Mouse (Mus musculus) thymus, adult 2 months (tissue): Measurements from ENCODE around the gene Cxcl2. TPM values are rescaled to one million over a fixed set of nuclear protein-coding genes. Genes with fewer than 3 reads are reported as not detected.
A peak's percentile ranks its signal among the peaks of the same experiment; 100 is the strongest.

ENCODE experiments used
- DNase-seq: peaks from one replicate; pipeline ENCODE4 v3.0.0; 2021
- H3K27ac ChIP-seq: fragments of 200-500 bp; 2 replicates; pipeline ENCODE4 v1.5.1; 2012; ENCODE audit warnings: low read length, control low read depth; ENCODE audit not compliant: control insufficient read depth, insufficient read depth
- H3K27me3 ChIP-seq: fragments of 200-500 bp; 2 replicates; pipeline ENCODE4 v1.6.1; 2012; ENCODE audit warnings: mild to moderate bottlenecking, low read length, moderate library complexity, mixed read lengths; ENCODE audit not compliant: control insufficient read depth, insufficient read depth
- H3K36me3 ChIP-seq: fragments of 200-500 bp; 2 replicates; pipeline ENCODE4 v1.6.1; 2012; ENCODE audit warnings: mild to moderate bottlenecking, low read length, moderate library complexity; ENCODE audit not compliant: control insufficient read depth, insufficient read depth
- H3K4me1 ChIP-seq: fragments of 200-500 bp; replicated peaks from 2 replicates; pipeline ENCODE4 v1.6.1; 2012; ENCODE audit warnings: low read length; ENCODE audit not compliant: control insufficient read depth, insufficient read depth
- H3K4me3 ChIP-seq: fragments of 200-500 bp; 2 replicates; pipeline ENCODE4 v1.5.1; 2012; ENCODE audit warnings: mild to moderate bottlenecking, low read length, control low read depth, moderate library complexity; ENCODE audit not compliant: control insufficient read depth, insufficient read depth
- CTCF ChIP-seq: fragments of 200-500 bp; IDR thresholded peaks from 2 replicates; pipeline ENCODE4 v1.5.1; 2012; ENCODE audit warnings: mild to moderate bottlenecking, control low read depth, low read length, moderate library complexity, borderline replicate concordance; ENCODE audit not compliant: control insufficient read depth, poor library complexity, insufficient read depth; ENCODE audit errors: extremely low read depth
- POLR2A ChIP-seq: fragments of 200-500 bp; IDR thresholded peaks from 2 replicates; pipeline ENCODE4 v1.6.1; 2012; ENCODE audit warnings: mild to moderate bottlenecking, low read length, control low read depth, moderate library complexity; ENCODE audit not compliant: control insufficient read depth, poor library complexity, insufficient read depth; ENCODE audit errors: extremely low read depth
- WGBS: fragments of 180-500 bp; shearing (Covaris S2); methylation state at CpG from one replicate; pipeline ENCODE4 v1.1.7; 2018; 5-methylcytosine and 5-hydroxymethylcytosine counted together
- polyA plus RNA-seq: library from polyadenylated mRNA; depleted of rRNA; stranded (reverse); fragments of >200 nt; gene quantifications from 2 replicates; pipeline ENCODE4 v1.2.3, GENCODE M21; 2012; rRNA removed

Cxcl2 gene
- polyA plus RNA-seq, 1 experiment: 23.5 TPM

DNA sequence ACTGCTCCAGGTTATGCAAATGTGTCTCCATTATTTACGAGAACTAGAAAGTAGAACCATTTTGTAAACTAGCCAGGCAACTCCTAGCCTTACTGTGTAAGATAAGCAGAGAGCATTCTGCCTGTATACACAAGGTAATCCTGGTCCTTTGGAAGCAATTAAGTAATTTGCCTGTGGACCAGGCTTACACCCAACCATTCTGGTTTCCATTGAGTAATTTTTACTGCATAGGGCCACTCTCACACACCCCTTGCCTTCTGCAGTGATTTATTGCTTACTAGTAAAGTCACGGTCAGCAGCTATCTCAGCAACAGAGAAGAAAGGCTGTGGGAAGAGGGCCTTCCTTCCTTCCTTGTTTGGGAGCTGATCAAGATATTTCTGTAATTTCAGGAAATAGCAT, 33.0 kb downstream of the Cxcl2 start:
- no peak for DNase-seq
- H3K4me3 ChIP-seq: no peak overlapping the region
- no peak for TF ChIP-seq POLR2A
- no peak for TF ChIP-seq CTCF
- H3K4me1 ChIP-seq: no peaks in the 10 kb centered on the region
- H3K27me3 ChIP-seq: no peaks in the 10 kb centered on the region
- WGBS: 91% methylated on average over 2 of the region's 2 CpGs
- H3K36me3 ChIP-seq: no peaks in the 10 kb centered on the region
- no peak overlapping the region for H3K27ac ChIP-seq

DNA sequence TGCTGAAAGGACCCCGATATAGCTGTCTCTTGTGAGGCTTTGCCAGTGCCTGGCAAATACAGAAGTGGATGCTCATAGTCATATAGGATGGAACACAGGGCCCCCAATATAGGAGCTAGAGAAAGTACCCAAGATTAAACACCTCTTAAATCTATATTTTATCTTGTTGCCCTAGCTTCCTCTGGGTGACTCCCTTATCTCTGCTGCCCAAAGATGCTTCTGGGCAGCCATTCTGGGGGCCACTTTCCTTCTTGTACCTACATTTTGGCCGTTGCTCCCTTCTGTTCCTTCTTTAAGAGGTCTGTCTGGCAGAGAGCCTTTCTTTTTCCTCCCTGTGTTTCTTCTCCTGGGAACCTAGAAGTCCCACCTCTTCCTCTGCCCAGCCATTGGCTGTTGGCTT, 41.8 kb downstream of the Cxcl2 start:
- no peak for DNase-seq
- no peaks in the 10 kb centered on the region for H3K4me1 ChIP-seq
- TF ChIP-seq CTCF: no peak
- no peak for TF ChIP-seq POLR2A

DNA sequence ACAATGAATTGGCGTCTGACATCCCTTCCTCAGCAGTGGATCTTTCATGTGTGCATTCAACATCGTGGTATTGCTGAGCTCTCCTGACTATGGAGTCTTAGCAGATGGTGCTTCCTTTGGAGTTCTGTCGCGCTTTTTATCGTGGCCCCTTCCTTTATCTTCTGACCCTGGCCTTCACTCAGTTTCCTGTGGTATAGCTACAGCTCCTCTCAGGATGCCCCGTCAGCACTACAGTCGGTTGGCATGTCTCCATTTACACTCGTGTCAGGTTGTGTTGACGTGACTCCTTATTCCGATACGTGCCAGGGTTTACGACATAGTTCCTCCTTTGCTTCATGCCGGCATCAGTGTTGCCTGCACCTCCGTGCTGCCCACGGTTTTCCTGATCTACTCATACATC, 45.8 kb downstream of the Cxcl2 start:
- no peak for DNase-seq
- 75% methylated on average over 15 of the region's 15 CpGs for WGBS
- Histone ChIP-seq H3K4me3 (no peak overlapping the region), H3K27me3 (no peaks in the 10 kb centered on the region), H3K36me3 (no peaks in the 10 kb centered on the region), H3K4me1 (no peaks in the 10 kb centered on the region), H3K27ac (no peak overlapping the region)
- no peak for TF ChIP-seq POLR2A
- TF ChIP-seq CTCF: no peak

More for the DNA sequence above, 41.8 kb downstream of the Cxcl2 start:
- no peaks in the 10 kb centered on the region for H3K36me3 ChIP-seq
- H3K27ac ChIP-seq: no peak overlapping the region
- WGBS: 76% methylated on average over 2 of the region's 2 CpGs
- no peaks in the 10 kb centered on the region for H3K27me3 ChIP-seq
- no peak overlapping the region for H3K4me3 ChIP-seq

GRCm38 (mm10) chr5:90951475-90951874, 47.8 kb downstream of the Cxcl2 start:
- Histone ChIP-seq H3K27ac (no peak overlapping the region), H3K36me3 (no peaks in the 10 kb centered on the region), H3K27me3 (no peaks in the 10 kb centered on the region), H3K4me1 (no peaks in the 10 kb centered on the region), H3K4me3 (no peak overlapping the region)
- DNase-seq: peak; percentile 26
- WGBS: 27% methylated on average over 2 of the region's 2 CpGs
- TF ChIP-seq CTCF: no peak
- TF ChIP-seq POLR2A: no peak

DNA sequence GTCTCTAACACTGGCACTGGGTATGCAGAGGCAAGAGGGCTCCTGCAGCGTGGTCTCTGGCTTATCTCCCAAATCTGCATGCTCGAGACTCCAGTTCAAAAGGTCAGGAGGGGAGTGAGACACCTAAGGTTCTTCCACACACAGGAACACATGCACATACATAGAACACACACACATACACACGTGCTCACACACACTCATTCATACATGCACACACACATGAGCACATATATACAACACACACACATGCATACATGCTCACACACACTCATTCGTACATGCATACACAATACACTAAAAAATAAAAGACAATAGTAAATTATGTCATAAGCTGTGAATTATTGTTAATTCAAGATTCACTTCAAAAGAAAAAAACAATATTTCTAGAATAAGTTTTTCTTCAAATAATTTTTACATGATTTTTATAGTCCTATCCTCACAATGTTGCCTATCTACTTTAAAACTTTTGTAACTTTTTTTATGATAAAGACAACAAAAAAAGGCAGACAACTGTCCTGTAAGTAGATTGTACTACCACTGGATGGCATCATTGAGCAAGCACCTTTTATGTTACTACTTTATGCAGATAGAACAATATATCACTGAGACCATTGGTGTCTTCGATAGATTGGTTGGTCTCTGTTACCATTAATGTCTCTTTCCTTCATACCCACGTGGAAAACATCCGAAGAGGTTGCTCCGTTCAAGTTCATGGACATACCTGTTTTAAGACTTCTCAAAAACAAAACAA, 49.2 kb downstream of the Cxcl2 start:
- Histone ChIP-seq H3K36me3 (no peaks in the 10 kb centered on the region), H3K4me1 (no peaks in the 10 kb centered on the region), H3K27me3 (no peaks in the 10 kb centered on the region), H3K27ac (no peak overlapping the region), H3K4me3 (no peak overlapping the region)
- no peak for DNase-seq
- no peak for TF ChIP-seq POLR2A
- TF ChIP-seq CTCF: no peak
- WGBS: 86% methylated on average over 8 of the region's 8 CpGs

Other genes with a start within 250 kb of the Cxcl2 start
- gene Cxcl5, start 144.5 kb upstream of the Cxcl2 start, polyA plus RNA-seq: 0.75 and 0.92 TPM in 2 replicates
- gene Ppbp, start 135.4 kb upstream of the Cxcl2 start, polyA plus RNA-seq: 1.7 and 2.6 TPM in 2 replicates
- 9.1 and 23.1 TPM in 2 replicates for gene Pf4, start 131.4 kb upstream of the Cxcl2 start, polyA plus RNA-seq
- gene Cxcl3, start 117.8 kb upstream of the Cxcl2 start, polyA plus RNA-seq: 5.0 and 6.0 TPM in 2 replicates
- gene Cxcl15, start 109.3 kb upstream of the Cxcl2 start, polyA plus RNA-seq: 0.05 and 0.24 TPM in 2 replicates
- 4.2 and 5.4 TPM in 2 replicates for gene Cxcl1, start 12.6 kb upstream of the Cxcl2 start, polyA plus RNA-seq
- gene Mthfd2l, start 27.2 kb downstream of the Cxcl2 start, polyA plus RNA-seq: 23.5 and 32.5 TPM in 2 replicates
- 0.08 TPM in 1 of 2 replicates, not detected in the other for gene Epgn, start 123.6 kb downstream of the Cxcl2 start, polyA plus RNA-seq
- 0.01 and 0.03 TPM in 2 replicates for gene Ereg, start 170.8 kb downstream of the Cxcl2 start, polyA plus RNA-seq
- 0.31 and 0.47 TPM in 2 replicates for gene Areg, start 235.7 kb downstream of the Cxcl2 start, polyA plus RNA-seq